Mouse (Mus musculus): ENCODE measurements around the gene Rptor.
"Not testable (repeated sequence)": the region's sequence is repeated elsewhere in the genome, so short reads cannot be mapped to it uniquely, and the experiment has no call there.

Rptor gene

DNA sequence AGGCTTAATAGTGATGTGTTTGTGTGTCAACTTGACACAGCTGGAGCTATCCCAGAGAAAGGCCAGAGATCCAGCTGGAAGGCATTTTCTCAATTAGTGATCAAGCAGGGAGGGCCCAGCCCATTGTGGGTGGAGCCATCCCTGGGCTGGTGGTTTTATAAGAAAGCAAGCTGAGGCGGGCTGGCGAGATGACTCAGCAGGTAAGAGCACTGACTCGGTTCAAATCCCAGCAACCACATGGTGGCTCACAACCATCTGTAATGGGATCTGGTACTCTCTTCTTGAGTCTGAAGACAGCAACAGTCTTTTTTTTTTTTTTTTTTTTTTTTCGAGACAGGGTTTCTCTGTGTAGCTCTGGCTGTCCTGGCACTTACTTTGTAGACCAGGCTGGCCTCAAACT, 58.8 kb downstream of the Rptor start:
- DNase-seq, result not testable (repeated sequence)

DNA sequence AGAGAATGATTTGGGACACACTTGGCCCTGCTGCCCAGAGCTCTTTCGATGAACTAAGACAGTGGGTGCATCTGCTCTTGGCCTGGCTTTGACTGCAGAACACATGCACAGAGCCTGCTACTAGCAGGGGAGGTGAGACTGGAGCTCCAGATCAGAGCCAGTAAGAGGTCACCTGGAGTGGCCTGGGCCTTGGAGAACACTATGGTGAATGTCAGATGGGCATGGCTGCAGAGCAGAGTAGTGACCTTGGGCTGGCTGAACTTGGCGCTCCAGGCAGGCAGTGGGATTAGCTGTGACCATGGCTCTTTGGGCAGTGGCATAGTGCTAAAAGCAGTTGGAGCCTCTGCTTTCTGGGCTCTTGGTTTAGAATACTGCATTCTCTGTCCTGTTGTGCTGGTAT, 61.2 kb downstream of the Rptor start:
- DNase-seq, result no peak

- no peak for DNase-seq
Observed at GRCm38 (mm10) chr11:119664678-119665307, 62.1 kb downstream of the Rptor start.

GRCm38 (mm10) chr11:119665308-119665702, 62.6 kb downstream of the Rptor start:
- DNase-seq, result no peak

GRCm38 (mm10) chr11:119666567-119667108, 63.9 kb downstream of the Rptor start:
- no peak for DNase-seq

DNA sequence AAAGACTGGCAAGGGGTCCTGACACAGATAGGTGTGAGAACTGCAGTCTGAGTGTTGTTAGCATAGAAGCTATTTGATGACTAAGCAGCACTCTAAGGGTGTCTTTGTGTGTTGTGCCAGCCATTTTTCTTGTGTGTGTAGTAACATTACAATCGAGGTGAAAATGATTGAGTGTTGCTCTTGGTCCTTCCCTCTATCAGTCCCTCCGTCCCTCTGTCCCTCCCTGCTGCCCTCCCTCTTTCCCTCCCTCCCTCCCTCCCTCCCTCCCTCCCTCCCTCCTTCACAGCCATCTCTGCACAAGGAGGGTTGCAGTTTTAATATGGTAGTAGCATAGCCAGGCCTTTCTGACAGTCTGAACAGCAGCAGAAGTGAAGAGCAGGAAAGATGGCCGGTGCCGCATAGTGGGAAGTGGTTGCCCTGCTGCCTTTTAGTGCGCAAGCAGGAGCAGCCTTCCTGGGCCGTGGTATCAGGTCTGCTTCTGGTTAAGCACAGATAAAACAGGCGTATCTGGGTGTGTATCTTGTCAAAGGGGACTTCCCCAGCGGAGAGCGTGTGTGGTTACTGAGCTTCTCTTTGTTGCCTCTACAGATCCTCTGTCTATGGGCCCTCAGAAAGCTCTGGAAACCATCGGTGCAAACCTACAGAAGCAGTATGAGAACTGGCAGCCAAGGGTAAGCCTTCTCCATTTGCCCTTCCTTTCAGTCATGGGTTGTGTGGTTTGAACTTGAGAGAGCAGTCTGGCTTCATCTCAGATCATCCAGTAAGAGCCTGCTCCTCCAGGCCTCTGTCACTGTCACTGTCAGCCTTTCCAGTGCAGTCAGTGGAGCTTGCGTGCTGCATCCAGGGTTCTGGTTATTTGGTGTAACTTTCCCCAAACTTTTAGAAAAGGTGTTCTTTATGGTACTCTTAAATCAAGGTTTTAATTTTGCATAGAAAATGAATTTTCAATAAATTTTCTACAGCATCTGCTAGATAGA, 68.3 kb downstream of the Rptor start:
- DNase-seq, result peak; percentile 67

GRCm38 (mm10) chr11:119672041-119672440, 69.3 kb downstream of the Rptor start:
- no peak for DNase-seq

DNA sequence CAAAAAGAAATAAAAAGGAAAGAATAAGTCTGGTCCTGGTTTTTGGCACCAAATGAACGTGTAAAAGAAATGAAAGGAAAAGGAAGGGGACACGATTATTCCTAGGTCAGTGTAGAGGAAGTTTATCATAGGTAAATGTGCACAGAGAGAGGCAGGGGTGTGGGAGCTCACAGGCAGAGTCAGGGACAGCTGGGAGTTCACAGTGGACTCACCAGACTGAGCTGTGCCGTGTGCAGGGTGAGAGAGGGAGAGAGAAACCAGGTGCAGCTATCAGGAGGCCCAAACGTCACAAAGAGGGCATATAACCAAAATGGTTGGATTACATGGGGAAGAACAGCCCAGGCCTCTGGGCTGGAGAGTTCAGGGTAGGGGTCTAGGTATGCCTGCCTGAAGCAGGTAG, 70.1 kb downstream of the Rptor start:
- no peak for DNase-seq

- DNase-seq, result no peak
Observed at GRCm38 (mm10) chr11:119674835-119675234, 72.1 kb downstream of the Rptor start.

- DNase-seq, result no peak
Observed at GRCm38 (mm10) chr11:119675546-119675945, 72.8 kb downstream of the Rptor start.

- DNase-seq, result peak; percentile 11
Observed at GRCm38 (mm10) chr11:119676751-119677411, 74.2 kb downstream of the Rptor start.

DNA sequence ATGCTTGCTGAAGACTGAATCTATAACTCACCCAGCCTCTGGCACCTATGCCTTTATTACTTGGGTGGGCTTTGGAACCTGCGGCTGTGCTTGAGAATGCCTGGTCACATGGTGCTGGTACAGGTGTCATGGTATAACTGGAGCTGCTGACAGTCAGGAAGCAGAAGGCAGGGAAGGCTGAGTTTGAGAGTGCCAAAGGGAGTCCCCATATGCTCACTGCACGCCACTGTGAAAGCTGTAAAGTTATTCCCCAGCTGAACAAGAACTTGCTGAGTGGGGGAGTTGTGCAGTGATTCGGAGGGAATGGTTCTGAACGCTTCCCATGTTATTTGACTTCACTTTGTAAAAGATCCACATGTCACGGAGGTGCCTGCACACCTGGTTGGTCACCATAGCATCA, 75.7 kb downstream of the Rptor start:
- no peak for DNase-seq

GRCm38 (mm10) chr11:119680735-119681134, 78.0 kb downstream of the Rptor start:
- peak; percentile 24 for DNase-seq

DNA sequence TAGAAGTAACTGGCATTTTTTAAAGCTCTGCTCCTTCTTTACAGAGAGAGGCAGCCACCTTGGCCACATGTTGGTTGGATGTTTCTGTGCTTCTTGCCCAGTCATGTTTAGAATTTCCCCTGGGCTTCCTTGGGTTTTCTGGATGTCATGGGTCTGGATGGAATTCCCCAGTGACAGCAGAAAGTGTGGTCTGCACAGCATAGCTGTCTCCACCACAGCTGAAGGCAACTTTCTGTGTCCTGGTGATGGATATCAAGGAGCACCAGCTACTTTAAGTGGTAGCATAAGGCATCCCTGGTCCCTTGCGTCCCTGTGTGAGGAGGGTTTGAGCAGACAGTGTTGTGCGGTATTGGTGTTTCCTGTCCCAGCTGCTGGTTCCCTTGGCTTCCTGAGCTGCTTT, 79.6 kb downstream of the Rptor start:
- peak; percentile 19 for DNase-seq

DNA sequence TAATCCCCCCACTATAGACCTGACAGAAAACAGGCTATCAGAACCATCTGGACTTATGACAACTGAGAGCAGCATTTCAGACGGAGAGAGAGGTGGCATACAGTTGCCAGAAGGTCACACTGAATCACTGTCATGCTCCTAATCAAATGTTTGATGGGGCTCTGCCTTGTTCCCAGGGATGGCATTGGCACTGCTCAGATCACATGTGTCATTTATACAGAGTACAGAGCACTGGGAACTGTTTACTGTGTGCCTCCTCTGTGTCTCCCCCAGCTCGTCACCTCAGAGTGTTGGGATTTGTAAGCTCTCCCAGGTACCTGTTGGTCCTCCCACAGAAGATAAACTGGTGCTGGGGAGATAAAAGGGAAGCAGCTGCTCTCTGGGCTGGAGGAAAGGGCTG, 81.1 kb downstream of the Rptor start:
- no peak for DNase-seq

GRCm38 (mm10) chr11:119685477-119685876, 82.8 kb downstream of the Rptor start:
- no peak for DNase-seq

DNA sequence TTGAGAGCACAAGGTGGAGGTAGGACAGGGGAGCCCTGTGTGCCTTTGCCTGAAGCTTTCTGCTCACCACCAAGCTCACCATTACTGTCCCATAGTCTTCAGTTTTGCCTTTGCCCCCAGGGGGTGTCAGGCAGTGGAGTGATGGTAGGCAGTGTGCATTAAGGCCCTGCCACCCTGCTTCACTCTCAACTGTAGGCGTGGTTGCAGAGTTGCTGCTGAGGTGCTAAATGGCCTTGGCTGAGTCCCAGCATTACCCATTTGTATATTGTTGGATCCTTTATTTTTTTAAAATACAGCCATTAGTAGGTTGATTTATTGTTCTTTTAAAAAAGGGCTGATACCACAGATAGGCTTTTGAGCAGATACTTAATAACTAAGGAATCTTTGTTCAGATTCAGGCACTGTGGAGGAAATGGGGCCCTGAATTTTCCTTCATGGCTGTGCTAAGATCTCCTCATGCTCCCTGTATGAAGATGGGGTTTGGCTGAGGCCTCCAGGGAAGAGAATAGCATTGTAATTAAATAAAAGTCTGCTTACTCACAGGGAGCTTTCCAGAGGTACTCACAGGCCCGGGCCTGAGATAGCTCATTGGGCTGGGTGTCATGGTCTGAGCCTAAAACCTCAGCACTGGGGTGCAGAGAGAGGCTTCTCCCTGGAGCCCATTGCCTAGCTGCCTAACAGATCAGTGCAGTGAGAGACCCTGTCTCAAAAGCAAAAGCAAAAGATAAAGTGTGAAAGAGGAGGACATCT, 83.4 kb downstream of the Rptor start:
- DNase-seq, result no peak

GRCm38 (mm10) chr11:119687316-119687715, 84.6 kb downstream of the Rptor start:
- no peak for DNase-seq

GRCm38 (mm10) chr11:119687966-119688365, 85.3 kb downstream of the Rptor start:
- no peak for DNase-seq

- DNase-seq, result no peak
Observed at GRCm38 (mm10) chr11:119689936-119690335, 87.2 kb downstream of the Rptor start.

DNA sequence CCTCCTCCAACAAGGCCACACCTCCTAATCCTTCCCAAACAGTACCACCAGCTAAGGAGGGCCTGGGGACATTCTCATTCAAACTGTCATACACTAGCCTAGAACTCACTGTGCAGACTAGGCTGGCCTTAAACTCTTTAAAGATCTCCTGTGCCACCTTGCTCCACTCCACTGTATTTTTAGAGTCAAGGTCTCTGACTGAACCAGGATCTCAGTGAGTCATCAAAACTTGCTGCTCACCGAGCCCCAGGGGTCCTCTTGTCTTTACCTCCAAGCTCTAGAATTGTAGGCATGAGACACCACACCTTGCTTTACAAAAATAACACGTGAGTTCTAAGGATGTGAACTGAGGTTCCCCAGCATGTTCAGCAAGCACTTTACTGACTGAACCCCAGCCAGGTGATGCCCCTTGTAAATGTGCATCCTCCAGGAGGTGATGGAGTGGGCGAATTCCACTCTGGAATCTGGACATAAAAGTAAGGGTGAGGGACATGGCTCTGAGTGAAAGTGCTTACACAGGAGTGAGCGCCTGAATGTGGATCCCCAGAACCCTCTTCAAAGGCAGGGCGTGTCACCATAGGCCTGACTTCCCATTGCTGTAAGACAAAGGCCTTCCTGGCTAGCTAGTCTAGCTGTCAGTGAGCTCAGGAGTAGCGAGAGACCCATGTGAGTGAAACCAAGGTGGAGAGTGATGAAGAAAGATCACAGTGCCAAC, 89.6 kb downstream of the Rptor start:
- no peak for DNase-seq

DNA sequence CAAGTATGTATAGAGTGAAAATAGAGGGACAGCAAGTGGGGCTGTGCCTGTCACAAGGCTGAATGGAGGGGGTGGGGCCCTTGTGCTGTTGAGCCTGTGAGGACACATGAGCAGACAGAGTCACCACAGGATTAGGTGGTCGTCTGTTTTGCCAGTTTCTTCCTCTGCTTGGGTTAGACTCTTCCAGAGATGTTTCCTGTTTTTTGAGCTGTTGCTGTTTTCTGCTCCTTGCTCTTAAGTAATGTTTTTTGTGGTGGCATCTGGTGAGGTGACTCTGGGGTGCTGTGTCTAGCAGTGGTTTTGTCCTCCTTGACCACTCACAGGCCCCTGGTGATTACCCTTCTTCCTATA, 90.2 kb downstream of the Rptor start:
- DNase-seq, result no peak

Data from thymus, postnatal 25 days (tissue).